ENCODE assay signal across 8 mouse cellular contexts in the genomic region with DNA sequence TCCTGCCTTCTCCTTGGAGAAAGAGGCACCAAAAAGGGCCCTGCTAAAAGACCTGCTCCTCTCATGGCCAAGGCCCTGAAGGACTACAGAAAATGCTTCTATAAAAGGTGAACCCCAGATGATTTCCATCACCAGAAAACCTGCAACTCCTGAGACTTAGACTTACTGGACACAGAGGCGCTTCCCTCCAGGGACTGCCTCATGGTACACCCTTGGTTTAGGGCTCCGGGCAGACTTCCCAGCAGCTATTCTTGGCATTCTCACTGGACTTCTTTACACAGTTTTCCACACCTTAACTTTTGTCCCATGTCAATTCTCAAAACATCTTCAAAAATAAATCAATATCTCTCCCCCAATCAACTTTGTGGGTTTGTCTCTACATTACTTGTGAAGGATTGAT.
DNase-seq lines count a peak whose midpoint lies in the region; ATAC-seq and TF ChIP-seq lines count a peak whose summit lies in the region.
"Not testable (repeated sequence)": the region's sequence is repeated elsewhere in the genome, so short reads cannot be mapped to it uniquely, and the experiment has no call there.

No protein-coding gene starts in this region.

- not testable (repeated sequence) for H3K4me1 ChIP-seq in forebrain, embryonic 14.5 days (ENCODE audit: control insufficient read depth, insufficient read depth, low read length); intestine, embryonic 14.5 days (replicated peaks; ENCODE audit: control insufficient read depth, insufficient read depth, low read length); liver, adult 2 months (ENCODE audit: control insufficient read depth, insufficient read depth, low read length); midbrain, embryonic 10.5 days; neural tube, embryonic 11.5 days (ENCODE audit: control insufficient read depth, insufficient read depth, low read length)

- not testable (repeated sequence) for TF ChIP-seq POLR2A in liver, adult 2 months (IDR thresholded peaks at IDR 0.05; ENCODE audit: extremely low read depth, insufficient read depth, low read length)

- not testable (repeated sequence) for H3K4me2 ChIP-seq in forebrain, embryonic 14.5 days (ENCODE audit: low read length); intestine, embryonic 14.5 days (ENCODE audit: low read length); neural tube, embryonic 11.5 days (ENCODE audit: low read depth)

- WGBS in forebrain, embryonic 14.5 days, result 91% methylated on average over 2 of the region's 2 CpGs
- 93% methylated on average over 2 of the region's 2 CpGs for WGBS in intestine, embryonic 14.5 days
- 87% methylated on average over 2 of the region's 2 CpGs for WGBS in liver, adult 2 months
- WGBS in midbrain, embryonic 10.5 days, result 93% methylated on average over 2 of the region's 2 CpGs
- WGBS in neural tube, embryonic 11.5 days, result 94% methylated on average over 2 of the region's 2 CpGs

- not testable (repeated sequence) for TF ChIP-seq CTCF in liver, adult 2 months (IDR thresholded peaks at IDR 0.05; ENCODE audit: low read depth, low read length)

- H3K27me3 ChIP-seq in forebrain, embryonic 14.5 days (replicated peaks; ENCODE audit: control insufficient read depth, insufficient read depth, low read length); intestine, embryonic 14.5 days (replicated peaks; ENCODE audit: control insufficient read depth, insufficient read depth, low read length); liver, adult 2 months (ENCODE audit: control insufficient read depth, insufficient read depth, low read length); midbrain, embryonic 10.5 days (ENCODE audit: low read depth, poor library complexity, severe bottlenecking); neural tube, embryonic 11.5 days (ENCODE audit: control insufficient read depth, insufficient read depth, low read length): not testable (repeated sequence)

- H3K79me2 ChIP-seq in liver, adult 2 months (ENCODE audit: control insufficient read depth, insufficient read depth, low read length), result not testable (repeated sequence)

- not testable (repeated sequence) for H3K4me3 ChIP-seq in forebrain, embryonic 14.5 days (ENCODE audit: low read depth, low read length); intestine, embryonic 14.5 days (ENCODE audit: low read depth, low read length); liver, adult 2 months (ENCODE audit: insufficient read depth, low read depth, low read length); midbrain, embryonic 10.5 days; neural tube, embryonic 11.5 days (ENCODE audit: low read depth, low read length)

- DNase-seq in 416B (ENCODE audit: low read depth), result peak; percentile 2
- peak; percentile 2 for DNase-seq in embryo, embryonic 11 days
- DNase-seq in forebrain, embryonic 14.5 days (ENCODE audit: low spot score), result peak; percentile 4
- peak; percentile 58 for DNase-seq in intestine, embryonic 14.5 days (ENCODE audit: low spot score)
- peak; percentile 2 for DNase-seq in liver, adult 2 months (ENCODE audit: extremely low read depth, low read depth, low spot score)
- DNase-seq in midbrain, embryonic 10.5 days (ENCODE audit: low spot score), result peak; percentile 14
- peak; percentile 17 for DNase-seq in neural tube, embryonic 11.5 days (ENCODE audit: low spot score)
- peak; percentile 5 for DNase-seq in yolk sac, embryonic 10.5 days (ENCODE audit: low spot score)

- not testable (repeated sequence) for H3K9ac ChIP-seq in forebrain, embryonic 14.5 days (ENCODE audit: low read length); intestine, embryonic 14.5 days (ENCODE audit: low read length); liver, adult 2 months (ENCODE audit: low read depth, low read length); neural tube, embryonic 11.5 days (ENCODE audit: low read length)

- not testable (repeated sequence) for H3K36me3 ChIP-seq in forebrain, embryonic 14.5 days (ENCODE audit: control insufficient read depth, insufficient read depth, low read length); intestine, embryonic 14.5 days (ENCODE audit: control insufficient read depth, insufficient read depth, low read length); liver, adult 2 months (ENCODE audit: control insufficient read depth, insufficient read depth, low read length); midbrain, embryonic 10.5 days; neural tube, embryonic 11.5 days (ENCODE audit: control insufficient read depth, insufficient read depth, low read length)

- not testable (repeated sequence) for H3K27ac ChIP-seq in forebrain, embryonic 14.5 days (ENCODE audit: low read depth, low read length); intestine, embryonic 14.5 days (ENCODE audit: low read depth); liver, adult 2 months (replicated peaks; ENCODE audit: insufficient read depth, low read depth, low read length); midbrain, embryonic 10.5 days (replicated peaks); neural tube, embryonic 11.5 days (ENCODE audit: low read depth, low read length)

- not testable (repeated sequence) for ATAC-seq in forebrain, embryonic 14.5 days; intestine, embryonic 14.5 days (replicated peaks; ENCODE audit: low FRiP score, low TSS enrichment, low read depth); neural tube, embryonic 11.5 days (ENCODE audit: insufficient read depth, low FRiP score, low TSS enrichment)

- H3K9me3 ChIP-seq in forebrain, embryonic 14.5 days (replicated peaks; ENCODE audit: control insufficient read depth, low read length); intestine, embryonic 14.5 days (ENCODE audit: control insufficient read depth, low read length); midbrain, embryonic 10.5 days (replicated peaks); neural tube, embryonic 11.5 days (ENCODE audit: control insufficient read depth, low read length): not testable (repeated sequence)

Comparison
In these comparisons a context has a peak if more than half of its experiments do, and no peak if none do; other contexts are left out.
1. DNase-seq: peak in every context shown above with its lines; median percentile 58 in intestine, embryonic 14.5 days; 17 in neural tube, embryonic 11.5 days; 14 in midbrain, embryonic 10.5 days; 5 in yolk sac, embryonic 10.5 days; 4 in forebrain, embryonic 14.5 days; 2 in 416B; 2 in embryo, embryonic 11 days; 2 in liver, adult 2 months.